Mouse (Mus musculus) T-helper 17 cell (primary cell): ENCODE results near the gene Arhgef12.
"Not testable (repeated sequence)": the region's sequence is repeated elsewhere in the genome, so short reads cannot be mapped to it uniquely, and the experiment has no call there.

Source experiments
- in situ Hi-C, 2 experiments: fragments of 300-600 bp; cut with MboI, MseI; formaldehyde crosslinking; loops; 1 replicate in 1 of 2; 2 replicates in 1 of 2; pipeline ENCODE4 v1.15.1; 2025; ENCODE audit warnings: high pct_unique_total_duplicates in 2 of 2

Arhgef12 gene

DNA sequence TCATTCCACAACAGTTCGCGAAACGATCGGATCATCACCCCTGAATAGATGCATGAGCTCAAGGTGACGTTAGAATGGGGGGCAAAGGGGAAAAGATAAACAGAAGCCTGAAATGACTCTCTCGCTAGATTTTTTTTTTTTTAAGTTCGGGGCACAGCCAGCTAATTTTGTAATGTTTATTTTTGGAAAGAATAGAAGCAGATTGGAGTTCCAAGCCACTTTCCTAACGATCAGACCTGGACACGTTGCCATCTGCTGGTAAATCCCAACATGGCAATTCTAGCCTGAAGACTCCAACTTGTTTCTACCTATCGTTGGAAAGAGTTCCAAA is at the start of gene Arhgef12:
Gene Arhgef12, minus strand, starts transcription at position 53 of the 331 bp plus-strand sequence.
- in situ Hi-C loops: no loop called here

GRCm38 (mm10) chr9:43155960-43156359 is 48.9 kb upstream of the Arhgef12 start:
- in situ Hi-C loops: loop anchor here in 1 of 2 experiments (25.0 kb wide), 1 partner anchor 1419 kb away; no protein-coding TSS in a partner anchor

GRCm38 (mm10) chr9:43151779-43152178 is 44.7 kb upstream of the Arhgef12 start:
- in situ Hi-C loops: loop anchor here in 1 of 2 experiments (25.0 kb wide), 1 partner anchor 1414 kb away; no protein-coding TSS in a partner anchor

GRCm38 (mm10) chr9:43150957-43151356 is 43.9 kb upstream of the Arhgef12 start:
- in situ Hi-C loops: loop anchor here in 1 of 2 experiments (25.0 kb wide), 1 partner anchor 1414 kb away; no protein-coding TSS in a partner anchor

- in situ Hi-C loops: loop anchor here in 1 of 2 experiments (25.0 kb wide), 1 partner anchor 1413 kb away; no protein-coding TSS in a partner anchor
Observed at GRCm38 (mm10) chr9:43150075-43150474, 43.0 kb upstream of the Arhgef12 start.

- in situ Hi-C loops: no loop called here
Observed at GRCm38 (mm10) chr9:43149498-43149897, 42.5 kb upstream of the Arhgef12 start.

DNA sequence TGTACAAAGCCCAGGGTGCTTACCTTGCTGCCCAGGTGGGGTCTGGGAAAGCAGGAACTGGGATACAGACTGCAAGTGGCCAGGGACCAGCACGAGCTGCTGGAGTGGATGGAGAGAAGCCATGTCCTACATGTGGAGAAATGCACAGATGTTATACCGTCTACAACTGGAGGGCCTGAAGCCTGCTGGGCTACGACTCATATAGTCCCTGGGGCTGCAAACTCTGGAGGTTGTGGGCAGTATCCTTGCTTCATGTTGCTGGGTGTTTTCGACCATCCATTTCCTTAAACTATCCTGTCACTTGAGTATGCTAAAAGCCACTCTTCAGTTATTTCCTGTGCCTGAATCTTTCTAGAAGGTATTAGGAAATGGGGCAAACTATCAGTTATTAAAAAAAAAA is 38.2 kb upstream of the Arhgef12 start:
- in situ Hi-C loops: no loop called here

DNA sequence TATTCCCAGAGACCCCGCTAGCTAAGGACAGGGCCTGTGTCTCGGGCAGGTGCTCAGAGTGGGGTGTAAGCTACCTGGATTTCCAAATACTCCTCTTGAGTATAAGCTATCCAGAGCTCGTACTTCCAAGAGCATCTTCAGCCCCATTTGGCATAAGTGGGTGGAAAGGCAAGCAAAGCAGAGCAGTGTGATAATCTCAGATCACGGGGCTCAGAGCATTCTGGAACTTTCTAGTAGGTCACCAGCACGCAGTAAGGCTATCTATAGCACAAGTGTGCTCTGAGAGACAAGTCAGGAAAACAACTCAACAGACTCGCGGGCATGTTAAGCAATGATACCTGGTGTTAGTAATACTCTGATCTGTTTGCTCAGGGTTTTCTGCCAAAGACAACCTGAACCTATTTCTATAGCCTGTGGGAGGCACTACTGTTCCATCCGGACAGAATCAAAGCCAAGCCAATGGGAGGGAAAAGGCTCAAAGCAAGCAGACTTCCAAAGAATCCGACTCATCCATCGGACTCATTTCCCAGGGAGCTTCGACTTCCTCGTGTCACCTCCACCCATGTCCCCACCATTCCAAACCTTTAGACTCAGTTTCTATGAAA is 37.3 kb upstream of the Arhgef12 start:
- in situ Hi-C loops: loop anchor here (5.0 kb wide), 2 partner anchors 78 to 143 kb away; no protein-coding TSS in a partner anchor

DNA sequence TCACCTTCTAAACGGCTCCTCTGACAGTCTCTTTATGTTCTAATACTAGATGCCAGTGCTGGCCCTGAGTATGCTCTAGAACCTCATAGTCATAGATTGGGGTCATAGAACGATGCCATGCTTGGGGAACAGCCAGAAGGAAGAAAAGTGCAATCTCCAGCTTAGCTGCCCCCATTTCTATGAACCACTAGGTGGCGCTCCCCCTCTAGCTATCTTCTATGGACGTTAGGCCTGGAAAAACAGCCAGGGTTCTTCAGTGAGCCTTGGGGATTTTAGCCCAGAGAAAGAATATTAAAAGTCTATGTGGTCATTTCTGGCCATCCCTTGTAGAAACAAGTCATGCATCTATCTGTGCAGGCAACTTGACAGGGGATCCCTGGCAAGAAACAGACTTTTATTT is 34.8 kb upstream of the Arhgef12 start:
- in situ Hi-C loops: loop anchor here (5.0 kb wide), 2 partner anchors 80 to 145 kb away; no protein-coding TSS in a partner anchor

DNA sequence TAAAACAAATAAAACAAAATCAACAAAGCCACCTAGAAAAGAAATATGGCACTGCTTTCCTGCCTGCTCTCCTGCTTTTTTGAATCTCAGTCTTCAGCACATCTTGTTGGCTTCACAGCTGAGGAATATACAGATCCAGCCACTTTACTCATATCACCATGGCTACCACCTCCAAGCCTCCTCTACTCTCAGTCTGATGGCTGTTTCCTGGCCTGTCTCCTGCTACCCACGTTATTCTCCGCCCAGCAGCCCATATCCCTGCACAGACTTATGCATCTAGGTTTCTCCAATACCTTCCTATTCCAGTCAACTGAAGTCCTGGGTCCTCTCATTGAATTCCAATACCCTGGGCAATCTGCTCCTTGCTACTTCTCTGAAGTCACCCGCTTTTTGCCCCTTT is 26.5 kb upstream of the Arhgef12 start:
- in situ Hi-C loops: no loop called here

GRCm38 (mm10) chr9:43132380-43132779 is 25.3 kb upstream of the Arhgef12 start:
- in situ Hi-C loops: no loop called here

DNA sequence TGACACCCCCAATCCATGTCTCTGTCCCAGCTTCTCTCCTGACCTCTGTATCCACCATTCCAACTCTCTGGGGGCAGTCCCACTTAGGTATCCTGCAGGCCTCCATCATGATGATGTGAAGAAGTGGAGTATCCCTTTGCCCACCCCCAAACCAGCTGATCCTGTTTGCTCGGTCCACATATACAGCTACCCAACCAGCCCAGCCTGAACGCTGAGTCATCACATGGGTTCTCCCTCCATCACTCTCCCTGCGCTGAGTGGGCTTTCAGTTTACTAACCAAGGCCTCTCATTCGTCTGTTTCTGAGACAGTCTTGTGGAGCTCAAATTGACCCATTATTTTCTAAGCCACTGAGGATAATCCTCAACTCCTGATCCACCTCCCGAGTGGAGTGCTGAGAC is 24.9 kb upstream of the Arhgef12 start:
- in situ Hi-C loops: no loop called here

DNA sequence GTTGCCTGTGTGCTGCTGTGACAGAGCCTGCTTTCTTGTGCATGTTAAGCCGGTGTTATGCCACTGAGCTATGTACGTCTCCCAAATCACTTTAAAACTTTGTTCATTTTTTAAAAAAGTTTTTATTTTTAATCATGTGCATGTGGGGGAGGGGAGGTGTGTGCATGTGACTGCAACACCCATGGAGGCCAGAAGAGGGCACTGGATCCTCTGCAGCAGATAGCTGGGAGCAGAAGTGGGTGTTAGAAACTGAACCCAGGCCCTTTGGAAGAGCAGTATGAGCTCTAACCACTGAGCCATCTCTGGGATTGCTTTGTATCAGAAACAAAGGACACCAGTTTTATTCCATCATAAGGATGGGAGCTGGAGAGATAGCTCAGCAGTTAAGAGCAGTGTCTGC is 23.6 kb upstream of the Arhgef12 start:
- in situ Hi-C loops: no loop called here

DNA sequence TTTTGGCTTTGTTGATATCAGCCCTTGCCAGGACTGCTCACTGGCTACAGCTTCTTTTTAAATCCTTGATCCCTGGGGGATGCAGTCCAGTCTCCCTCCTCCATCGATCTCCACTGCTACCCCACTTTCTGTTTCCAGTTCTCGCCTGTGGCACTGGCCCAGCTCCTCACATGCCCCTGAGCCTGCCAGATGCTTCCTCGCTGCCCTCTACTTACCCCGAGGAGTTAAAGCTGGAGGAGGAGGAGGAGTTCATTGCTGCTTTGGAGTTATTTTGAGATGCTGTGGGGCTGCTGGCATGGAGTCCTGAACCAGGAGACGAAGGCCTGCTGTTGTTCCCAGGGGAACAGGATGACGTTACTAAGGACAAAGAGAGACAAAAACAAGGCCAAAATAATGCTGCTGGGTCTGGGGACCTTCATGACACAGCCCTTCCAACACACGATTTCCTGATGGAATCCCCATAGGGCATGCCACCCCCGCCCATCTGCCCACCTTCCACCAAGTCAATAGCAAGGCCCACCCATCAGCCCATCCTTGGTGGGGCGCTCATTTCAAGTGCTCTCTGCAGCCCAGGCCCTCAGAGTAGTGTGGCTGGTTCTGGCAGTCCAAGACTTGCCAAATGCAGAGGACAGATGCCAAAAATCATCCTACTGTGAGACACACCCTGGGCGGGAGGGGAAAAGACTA is 20.2 kb upstream of the Arhgef12 start:
- in situ Hi-C loops: no loop called here

DNA sequence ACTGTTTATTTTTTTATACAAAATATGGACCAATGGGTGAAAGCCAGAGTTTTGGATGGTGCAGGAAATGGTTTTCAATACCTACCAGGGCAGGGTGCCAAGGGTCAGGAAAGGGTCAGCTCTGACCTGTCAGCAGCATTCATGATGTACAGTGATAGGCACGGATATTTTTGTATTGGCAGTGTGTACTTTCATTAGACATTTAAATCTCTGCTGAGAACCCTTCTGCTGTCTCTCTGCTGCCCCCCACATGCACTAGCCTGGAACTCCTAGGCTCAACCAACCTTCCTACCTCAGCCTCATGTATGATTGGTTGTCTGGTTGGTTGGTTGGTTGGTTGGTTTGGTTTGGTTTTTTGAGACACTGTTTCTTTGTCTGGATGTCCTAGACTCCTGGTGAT is 15.3 kb upstream of the Arhgef12 start:
- in situ Hi-C loops: no loop called here

GRCm38 (mm10) chr9:43121948-43122347 is 14.9 kb upstream of the Arhgef12 start:
- in situ Hi-C loops: not testable (repeated sequence)

DNA sequence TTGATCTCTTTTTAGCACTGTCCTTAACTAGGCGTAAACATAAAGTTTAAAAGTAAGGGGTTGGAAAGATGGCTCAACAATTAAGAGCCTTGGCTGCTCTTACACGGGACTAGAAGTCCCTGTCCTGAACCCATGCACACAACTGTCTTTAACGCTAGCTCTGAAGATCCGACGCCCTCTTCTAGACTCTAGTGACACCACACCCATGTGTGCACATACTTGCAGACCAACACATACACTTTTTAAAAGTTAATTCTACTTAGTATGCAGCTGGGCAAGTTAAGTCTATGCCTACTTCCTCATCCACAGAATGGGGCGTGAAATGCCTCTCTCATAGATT is 9.9 kb upstream of the Arhgef12 start:
- in situ Hi-C loops: no loop called here

- in situ Hi-C loops: no loop called here
Observed at GRCm38 (mm10) chr9:43116134-43116996, 9.3 kb upstream of the Arhgef12 start, which contains the start of gene Tmem136. Gene Tmem136 (minus strand): TSS chr9:43116570.

DNA sequence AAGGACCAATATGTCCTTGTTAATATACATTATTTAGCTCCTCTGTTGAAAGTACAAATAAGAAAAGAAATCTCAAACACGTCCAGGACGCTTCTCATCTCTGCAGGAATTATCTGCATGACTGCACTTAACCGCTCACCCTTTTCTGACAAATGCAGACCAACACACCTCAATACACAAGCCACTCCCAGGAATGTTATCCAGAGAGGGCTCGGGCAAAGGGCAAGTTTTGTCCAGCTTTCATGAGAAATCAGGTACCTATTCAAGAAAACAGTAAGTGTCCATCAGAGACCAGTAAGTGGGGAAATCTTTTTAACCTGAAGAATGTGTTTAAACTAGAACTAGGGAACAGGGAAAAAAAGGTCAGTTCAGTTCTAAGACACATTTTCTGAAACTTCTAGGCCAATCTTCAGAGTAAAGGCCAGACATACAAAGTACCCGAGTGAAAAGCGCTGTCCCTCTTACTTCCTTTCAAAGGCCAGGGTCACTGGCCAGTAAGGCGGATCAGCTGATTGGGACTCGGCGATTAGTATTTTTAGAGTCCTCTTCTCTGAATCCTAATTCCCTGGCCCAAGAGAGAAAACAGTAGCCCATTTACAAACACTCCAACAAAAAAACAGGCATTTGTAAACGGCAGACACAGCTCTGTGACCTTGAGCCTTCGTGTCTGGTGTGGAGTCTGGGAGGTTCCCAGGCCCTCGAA is 8.5 kb upstream of the Arhgef12 start:
- in situ Hi-C loops: no loop called here

GRCm38 (mm10) chr9:43114833-43115232 is 7.8 kb upstream of the Arhgef12 start:
- in situ Hi-C loops: no loop called here

GRCm38 (mm10) chr9:43110286-43110980 is 3.4 kb upstream of the Arhgef12 start:
- in situ Hi-C loops: no loop called here
